Mouse (Mus musculus): Measurements from ENCODE around the gene Zfp648. TPM values are rescaled to one million over a fixed set of nuclear protein-coding genes. Genes with fewer than 3 reads are reported as not detected.

The Zfp648 gene
- polyA plus RNA-seq, 1 experiment from 2014 or later = 1.2 TPM

DNA sequence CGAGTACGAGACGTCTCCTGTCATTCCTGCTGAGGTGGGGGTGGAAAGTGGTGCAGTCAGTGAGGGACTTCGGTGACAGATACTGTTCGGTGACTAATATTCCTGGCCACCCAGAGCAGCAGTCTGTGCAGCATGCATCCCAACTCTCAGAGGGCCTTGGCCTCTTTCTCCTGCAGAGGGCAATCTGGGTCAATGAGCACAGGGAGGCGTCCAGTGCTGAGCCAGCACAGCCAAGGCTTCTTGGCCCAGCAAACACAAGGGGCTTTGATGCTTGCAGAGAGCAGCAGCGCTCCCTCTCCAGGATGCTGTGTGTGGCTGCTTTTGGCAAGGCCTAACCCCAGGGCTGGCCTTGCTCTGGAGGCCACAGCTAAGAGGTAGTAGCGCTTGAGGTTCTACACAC is 1.6 kb downstream of the Zfp648 start:
- Histone ChIP-seq H3K9me3 (replicated peaks; ENCODE audit: control insufficient read depth, low read length, poor library complexity, severe bottlenecking) (no peaks in the 10 kb centered on the region), H3K4me2 (ENCODE audit: low read length) (no peak overlapping the region), H3K9ac (ENCODE audit: low read depth, low read length) (no peak overlapping the region), H3K4me3 (ENCODE audit: low read depth, low read length) (no peak overlapping the region), H3K36me3 (ENCODE audit: control insufficient read depth, insufficient read depth, low read length) (no peaks in the 10 kb centered on the region), H3K27me3 (ENCODE audit: control insufficient read depth, insufficient read depth, low read depth, low read length) (peaks cover 20% of the 10 kb centered on the region), H3K27ac (ENCODE audit: low read length) (no peak overlapping the region), H3K4me1 (ENCODE audit: control insufficient read depth, insufficient read depth, low read length) (no peaks in the 10 kb centered on the region)
- ATAC-seq = peak; percentile 32; the same call in 1 of the 2 replicates
- 50% methylated on average over 8 of the region's 8 CpGs for WGBS

GRCm38 (mm10) chr1:154203386-154203785 is 2.4 kb downstream of the Zfp648 start:
- WGBS = 92% methylated on average over 5 of the region's 5 CpGs
- peaks cover 20% of the 10 kb centered on the region for H3K27me3 ChIP-seq (ENCODE audit: control insufficient read depth, insufficient read depth, low read depth, low read length)
- no peak overlapping the region for H3K4me2 ChIP-seq (ENCODE audit: low read length)

DNA sequence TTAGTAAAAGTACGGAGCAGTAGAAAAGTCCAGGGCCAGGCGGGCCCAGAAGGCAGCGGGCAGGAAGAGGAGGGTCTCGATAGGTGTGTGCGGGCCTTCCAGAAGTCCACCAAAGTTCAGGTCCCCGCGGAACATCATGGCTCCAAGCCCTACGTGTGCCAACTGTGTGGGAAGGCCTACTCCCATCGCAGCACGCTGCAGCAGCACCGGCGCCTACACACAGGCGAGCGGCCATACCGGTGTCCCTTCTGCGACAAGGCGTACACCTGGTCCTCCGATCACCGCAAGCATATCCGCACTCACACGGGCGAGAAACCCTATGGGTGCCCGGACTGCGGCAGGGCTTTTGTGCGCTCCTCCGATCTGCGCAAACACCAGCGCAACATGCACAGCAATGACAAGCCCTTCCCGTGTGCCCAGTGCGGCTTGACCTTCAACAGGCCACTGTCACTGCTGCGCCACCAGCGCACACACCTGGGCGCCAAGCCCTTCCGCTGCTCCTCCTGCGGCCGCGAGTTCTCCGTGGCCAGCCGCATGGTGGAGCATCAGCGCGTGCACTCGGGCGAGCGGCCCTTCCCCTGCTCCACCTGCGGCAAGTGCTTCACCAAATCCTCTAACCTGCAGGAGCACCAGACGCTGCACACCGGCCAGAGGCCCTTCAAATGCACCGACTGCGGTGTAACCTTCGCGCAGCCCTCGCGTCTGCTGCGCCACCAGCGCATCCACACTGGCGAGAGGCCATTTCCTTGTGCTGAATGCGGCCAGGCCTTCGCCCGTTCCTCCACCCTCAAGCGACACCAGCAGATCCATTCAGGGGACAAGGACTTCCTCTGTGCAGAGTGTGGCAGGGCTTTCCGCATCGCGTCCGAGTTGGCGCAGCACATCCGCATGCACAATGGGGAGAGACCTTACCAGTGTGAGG is 3.9 kb downstream of the Zfp648 start:
- H3K4me3 ChIP-seq (ENCODE audit: low read depth, low read length) = peak overlapping the region; percentile 39
- H3K9ac ChIP-seq (ENCODE audit: low read depth, low read length) = peak overlapping the region; percentile 69
- WGBS = 9% methylated on average over 66 of the region's 66 CpGs
- no peaks in the 10 kb centered on the region for H3K36me3 ChIP-seq (ENCODE audit: control insufficient read depth, insufficient read depth, low read length)
- peaks cover 20% of the 10 kb centered on the region for H3K27me3 ChIP-seq (ENCODE audit: control insufficient read depth, insufficient read depth, low read depth, low read length)
- peak overlapping the region; percentile 60 for H3K4me2 ChIP-seq (ENCODE audit: low read length)
- peak; percentile 58 for ATAC-seq
- no peaks in the 10 kb centered on the region for H3K4me1 ChIP-seq (ENCODE audit: control insufficient read depth, insufficient read depth, low read length)
- no peak overlapping the region for H3K27ac ChIP-seq (ENCODE audit: low read length)
- H3K9me3 ChIP-seq (replicated peaks; ENCODE audit: control insufficient read depth, low read length, poor library complexity, severe bottlenecking) = no peaks in the 10 kb centered on the region

More at GRCm38 (mm10) chr1:154203386-154203785, 2.4 kb downstream of the Zfp648 start:
- no peaks in the 10 kb centered on the region for H3K9me3 ChIP-seq (replicated peaks; ENCODE audit: control insufficient read depth, low read length, poor library complexity, severe bottlenecking)
- H3K9ac ChIP-seq (ENCODE audit: low read depth, low read length) = no peak overlapping the region
- H3K36me3 ChIP-seq (ENCODE audit: control insufficient read depth, insufficient read depth, low read length) = no peaks in the 10 kb centered on the region
- no peaks in the 10 kb centered on the region for H3K4me1 ChIP-seq (ENCODE audit: control insufficient read depth, insufficient read depth, low read length)
- ATAC-seq = no peak
- H3K27ac ChIP-seq (ENCODE audit: low read length) = no peak overlapping the region
- H3K4me3 ChIP-seq (ENCODE audit: low read depth, low read length) = no peak overlapping the region

DNA sequence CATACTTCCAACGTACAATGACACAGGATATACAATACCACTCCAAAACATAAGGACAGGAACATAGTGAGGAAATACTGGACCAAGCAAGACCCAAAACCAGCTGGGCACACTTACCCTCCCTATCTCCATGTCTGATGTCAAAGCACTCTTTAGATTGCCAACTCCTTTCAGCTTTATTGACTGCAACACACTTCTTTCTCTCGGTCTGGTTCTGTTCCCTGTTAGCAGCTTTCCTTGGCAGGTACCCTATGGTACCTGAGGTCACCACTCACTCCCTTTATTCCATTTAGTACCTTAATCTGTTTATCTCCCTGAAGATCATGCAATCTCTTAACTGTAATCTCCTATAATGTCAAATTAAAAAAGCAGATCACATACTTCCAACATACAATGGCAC is 19.0 kb downstream of the Zfp648 start:
- ATAC-seq = no peak
- 93% methylated on average over 2 of the region's 2 CpGs for WGBS
- H3K27me3 ChIP-seq (ENCODE audit: control insufficient read depth, insufficient read depth, low read depth, low read length) = no peaks in the 10 kb centered on the region
- no peak overlapping the region for H3K4me2 ChIP-seq (ENCODE audit: low read length)
- no peak overlapping the region for H3K4me3 ChIP-seq (ENCODE audit: low read depth, low read length)
- no peaks in the 10 kb centered on the region for H3K36me3 ChIP-seq (ENCODE audit: control insufficient read depth, insufficient read depth, low read length)
- H3K27ac ChIP-seq (ENCODE audit: low read length) = no peak overlapping the region
- H3K4me1 ChIP-seq (ENCODE audit: control insufficient read depth, insufficient read depth, low read length) = 0 out of 2 replicates have a peak, but pooled peaks cover 3% of the 10 kb centered on the region
- H3K9ac ChIP-seq (ENCODE audit: low read depth, low read length) = no peak overlapping the region
- no peaks in the 10 kb centered on the region for H3K9me3 ChIP-seq (replicated peaks; ENCODE audit: control insufficient read depth, low read length, poor library complexity, severe bottlenecking)

DNA sequence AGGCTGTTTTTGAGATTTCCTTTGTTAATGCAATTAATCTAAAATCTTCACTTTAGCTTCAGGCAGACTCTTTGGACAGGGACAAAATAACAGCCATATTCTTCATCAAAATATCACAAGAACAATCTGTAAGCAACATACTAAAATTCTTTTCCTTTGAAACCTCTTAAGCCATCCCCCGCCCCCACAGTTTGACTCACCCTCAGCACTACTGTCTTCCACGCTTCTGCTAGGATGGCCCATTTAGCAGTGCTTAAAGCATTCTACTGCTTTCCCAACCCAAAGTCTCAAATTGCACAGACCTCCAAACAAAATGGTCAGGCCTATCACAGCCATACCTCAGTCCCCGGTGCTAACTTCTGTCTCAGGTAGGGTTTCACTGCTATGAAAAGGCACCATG is 19.6 kb downstream of the Zfp648 start:
- Histone ChIP-seq H3K4me3 (ENCODE audit: low read depth, low read length) (no peak overlapping the region), H3K27ac (ENCODE audit: low read length) (no peak overlapping the region), H3K9me3 (replicated peaks; ENCODE audit: control insufficient read depth, low read length, poor library complexity, severe bottlenecking) (no peaks in the 10 kb centered on the region), H3K9ac (ENCODE audit: low read depth, low read length) (no peak overlapping the region), H3K4me2 (ENCODE audit: low read length) (no peak overlapping the region), H3K36me3 (ENCODE audit: control insufficient read depth, insufficient read depth, low read length) (no peaks in the 10 kb centered on the region), H3K4me1 (ENCODE audit: control insufficient read depth, insufficient read depth, low read length) (0 out of 2 replicates have a peak, but pooled peaks cover 3% of the 10 kb centered on the region), H3K27me3 (ENCODE audit: control insufficient read depth, insufficient read depth, low read depth, low read length) (no peaks in the 10 kb centered on the region)
- WGBS = 94% methylated on average over 3 of the region's 3 CpGs
- no peak for ATAC-seq

- no peak overlapping the region for H3K27ac ChIP-seq (ENCODE audit: low read length)
- no peaks in the 10 kb centered on the region for H3K36me3 ChIP-seq (ENCODE audit: control insufficient read depth, insufficient read depth, low read length)
- no peaks in the 10 kb centered on the region for H3K27me3 ChIP-seq (ENCODE audit: control insufficient read depth, insufficient read depth, low read depth, low read length)
- WGBS = 4% methylated on average over 1 of the region's 1 CpGs
- H3K4me1 ChIP-seq (ENCODE audit: control insufficient read depth, insufficient read depth, low read length) = 0 out of 2 replicates have a peak, but pooled peaks cover 3% of the 10 kb centered on the region
- no peak overlapping the region for H3K4me2 ChIP-seq (ENCODE audit: low read length)
- H3K9ac ChIP-seq (ENCODE audit: low read depth, low read length) = no peak overlapping the region
- no peak overlapping the region for H3K4me3 ChIP-seq (ENCODE audit: low read depth, low read length)
- ATAC-seq = peak; percentile 94
- no peaks in the 10 kb centered on the region for H3K9me3 ChIP-seq (replicated peaks; ENCODE audit: control insufficient read depth, low read length, poor library complexity, severe bottlenecking)
Observed at GRCm38 (mm10) chr1:154223807-154224207, 22.8 kb downstream of the Zfp648 start.

DNA sequence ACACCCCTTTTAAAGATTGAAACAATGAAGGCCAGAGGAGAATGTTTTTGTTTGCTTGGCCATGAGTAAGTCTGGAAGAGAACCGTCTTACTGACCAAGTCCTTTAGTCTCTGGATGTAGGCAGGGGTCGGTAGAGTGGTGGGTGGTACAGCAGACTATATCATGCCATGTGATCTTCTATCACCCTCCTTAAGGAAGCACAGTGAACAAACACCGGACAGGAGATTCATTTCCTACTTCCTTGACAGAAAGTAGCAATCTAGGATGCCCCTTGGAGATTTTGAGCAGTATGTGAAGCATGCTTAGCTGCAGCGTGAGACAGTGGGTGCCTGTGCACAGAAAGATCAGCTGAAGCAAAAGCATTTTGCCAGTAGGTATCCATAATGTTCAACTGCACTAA is 31.6 kb downstream of the Zfp648 start:
- WGBS = 89% methylated on average over 4 of the region's 4 CpGs
- Histone ChIP-seq H3K36me3 (ENCODE audit: control insufficient read depth, insufficient read depth, low read length) (no peaks in the 10 kb centered on the region), H3K4me2 (ENCODE audit: low read length) (no peak overlapping the region), H3K27ac (ENCODE audit: low read length) (no peak overlapping the region), H3K27me3 (ENCODE audit: control insufficient read depth, insufficient read depth, low read depth, low read length) (no peaks in the 10 kb centered on the region), H3K9me3 (replicated peaks; ENCODE audit: control insufficient read depth, low read length, poor library complexity, severe bottlenecking) (no peaks in the 10 kb centered on the region), H3K4me3 (ENCODE audit: low read depth, low read length) (no peak overlapping the region), H3K4me1 (ENCODE audit: control insufficient read depth, insufficient read depth, low read length) (no peaks in the 10 kb centered on the region), H3K9ac (ENCODE audit: low read depth, low read length) (no peak overlapping the region)
- no peak for ATAC-seq

DNA sequence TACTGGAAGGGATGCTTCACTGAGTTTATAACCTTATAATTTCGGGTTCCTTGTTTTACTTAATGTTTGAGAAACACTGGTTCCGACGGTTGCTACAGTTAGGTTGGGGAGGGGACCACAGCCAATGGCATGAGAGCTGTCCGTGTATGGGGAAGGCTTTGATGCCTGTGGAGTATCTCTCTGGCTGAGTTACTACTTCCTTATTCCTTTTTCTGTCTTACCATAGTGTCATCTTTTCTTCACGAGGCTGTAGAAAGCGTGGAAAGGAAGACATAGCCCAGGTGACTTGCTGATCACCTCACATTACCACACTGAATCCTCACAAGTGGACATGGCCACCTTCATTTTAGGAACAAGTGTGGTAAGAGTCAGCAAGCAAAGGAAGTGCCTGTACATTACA is 32.0 kb downstream of the Zfp648 start:
- no peak for ATAC-seq
- WGBS = 78% methylated on average over 6 of the region's 6 CpGs

GRCm38 (mm10) chr1:154234814-154235213 is 33.8 kb downstream of the Zfp648 start:
- no peak overlapping the region for H3K4me2 ChIP-seq (ENCODE audit: low read length)

More for the DNA sequence above, 32.0 kb downstream of the Zfp648 start:
- Histone ChIP-seq H3K4me2 (ENCODE audit: low read length) (no peak overlapping the region), H3K9ac (ENCODE audit: low read depth, low read length) (no peak overlapping the region), H3K36me3 (ENCODE audit: control insufficient read depth, insufficient read depth, low read length) (no peaks in the 10 kb centered on the region), H3K4me1 (ENCODE audit: control insufficient read depth, insufficient read depth, low read length) (no peaks in the 10 kb centered on the region), H3K27me3 (ENCODE audit: control insufficient read depth, insufficient read depth, low read depth, low read length) (no peaks in the 10 kb centered on the region), H3K4me3 (ENCODE audit: low read depth, low read length) (no peak overlapping the region), H3K27ac (ENCODE audit: low read length) (no peak overlapping the region), H3K9me3 (replicated peaks; ENCODE audit: control insufficient read depth, low read length, poor library complexity, severe bottlenecking) (no peaks in the 10 kb centered on the region)

More at GRCm38 (mm10) chr1:154234814-154235213, 33.8 kb downstream of the Zfp648 start:
- Histone ChIP-seq H3K9me3 (replicated peaks; ENCODE audit: control insufficient read depth, low read length, poor library complexity, severe bottlenecking) (no peaks in the 10 kb centered on the region), H3K4me3 (ENCODE audit: low read depth, low read length) (no peak overlapping the region), H3K27ac (ENCODE audit: low read length) (no peak overlapping the region), H3K36me3 (ENCODE audit: control insufficient read depth, insufficient read depth, low read length) (no peaks in the 10 kb centered on the region), H3K9ac (ENCODE audit: low read depth, low read length) (no peak overlapping the region), H3K27me3 (ENCODE audit: control insufficient read depth, insufficient read depth, low read depth, low read length) (no peaks in the 10 kb centered on the region), H3K4me1 (ENCODE audit: control insufficient read depth, insufficient read depth, low read length) (no peaks in the 10 kb centered on the region)
- 89% methylated on average over 9 of the region's 9 CpGs for WGBS
- ATAC-seq = no peak

Data from midbrain, embryonic 16.5 days (tissue).